Mouse (Mus musculus): ENCODE measurements around the gene Emilin2.

GRCm38 (mm10) chr17:71306716-71307115 lies 5.1 kb downstream of the Emilin2 start:
- TF ChIP-seq POLR2A (IDR thresholded peaks at IDR 0.05; ENCODE audit: insufficient read depth, low read length) (no peak), CTCF (IDR thresholded peaks at IDR 0.05; ENCODE audit: low read depth, low read length) (no peak), EP300 (IDR thresholded peaks at IDR 0.05; ENCODE audit: insufficient read depth, low read depth, low read length) (no peak)
